Mouse (Mus musculus): ENCODE results near the gene Apba3. TPM values are rescaled to one million over a fixed set of nuclear protein-coding genes. Genes with fewer than 3 reads are reported as not detected.

Apba3 gene
- polyA plus RNA-seq, 1 experiment, result 59.5 TPM

- no peak overlapping the region for H3K27ac ChIP-seq (replicated peaks; ENCODE audit: low read depth, low read length)
- H3K4me3 ChIP-seq (ENCODE audit: insufficient read depth, low read depth, low read length), result no peak overlapping the region
- no peaks in the 10 kb centered on the region for H3K4me1 ChIP-seq (ENCODE audit: control insufficient read depth, insufficient read depth, insufficient read length, low read length)
These were observed 25.9 kb upstream of the Apba3 start for GRCm38 (mm10) chr10:81240876-81241275.

GRCm38 (mm10) chr10:81242021-81242420 lies 24.7 kb upstream of the Apba3 start:
- no peaks in the 10 kb centered on the region for H3K4me1 ChIP-seq (ENCODE audit: control insufficient read depth, insufficient read depth, insufficient read length, low read length)
- no peak overlapping the region for H3K4me3 ChIP-seq (ENCODE audit: insufficient read depth, low read depth, low read length)
- no peak overlapping the region for H3K27ac ChIP-seq (replicated peaks; ENCODE audit: low read depth, low read length)

- no peaks in the 10 kb centered on the region for H3K4me1 ChIP-seq (ENCODE audit: control insufficient read depth, insufficient read depth, insufficient read length, low read length)
- H3K27ac ChIP-seq (replicated peaks; ENCODE audit: low read depth, low read length), result no peak overlapping the region
- H3K4me3 ChIP-seq (ENCODE audit: insufficient read depth, low read depth, low read length), result no peak overlapping the region
These were observed 22.6 kb upstream of the Apba3 start for GRCm38 (mm10) chr10:81244146-81244545.

DNA sequence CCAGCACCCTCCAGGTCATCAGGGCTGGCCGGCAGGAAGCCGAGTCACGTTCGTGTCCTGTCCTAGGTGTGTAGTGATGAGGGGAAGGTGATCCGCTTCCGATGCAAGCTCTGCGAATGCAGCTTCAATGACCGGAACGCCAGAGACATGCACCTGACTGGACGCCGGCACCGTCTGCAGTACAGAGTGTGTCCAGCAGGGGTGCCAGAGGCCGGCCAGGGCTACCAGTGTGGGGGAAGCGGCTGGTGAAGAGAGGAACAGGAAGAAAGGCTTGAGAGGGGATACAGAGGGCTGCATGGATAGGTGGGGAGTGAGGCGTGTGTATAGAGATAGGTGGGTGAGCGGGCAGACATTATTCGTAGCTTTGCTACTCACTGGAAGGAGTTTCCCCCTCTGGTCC lies 22.2 kb upstream of the Apba3 start:
- H3K27ac ChIP-seq (replicated peaks; ENCODE audit: low read depth, low read length), result no peak overlapping the region
- no peak overlapping the region for H3K4me3 ChIP-seq (ENCODE audit: insufficient read depth, low read depth, low read length)
- H3K4me1 ChIP-seq (ENCODE audit: control insufficient read depth, insufficient read depth, insufficient read length, low read length), result no peaks in the 10 kb centered on the region

- Histone ChIP-seq H3K27ac (replicated peaks; ENCODE audit: low read depth, low read length) (no peak overlapping the region), H3K4me1 (ENCODE audit: control insufficient read depth, insufficient read depth, insufficient read length, low read length) (no peaks in the 10 kb centered on the region), H3K4me3 (ENCODE audit: insufficient read depth, low read depth, low read length) (no peak overlapping the region)
These were observed 21.6 kb upstream of the Apba3 start for GRCm38 (mm10) chr10:81245166-81245565.

- no peak overlapping the region for H3K4me3 ChIP-seq (ENCODE audit: insufficient read depth, low read depth, low read length)
- no peak overlapping the region for H3K27ac ChIP-seq (replicated peaks; ENCODE audit: low read depth, low read length)
- H3K4me1 ChIP-seq (ENCODE audit: control insufficient read depth, insufficient read depth, insufficient read length, low read length), result no peaks in the 10 kb centered on the region
These were observed 19.0 kb upstream of the Apba3 start for GRCm38 (mm10) chr10:81247804-81248203.

GRCm38 (mm10) chr10:81249442-81249841 lies 17.3 kb upstream of the Apba3 start:
- Histone ChIP-seq H3K4me3 (ENCODE audit: insufficient read depth, low read depth, low read length) (no peak overlapping the region), H3K27ac (replicated peaks; ENCODE audit: low read depth, low read length) (no peak overlapping the region), H3K4me1 (ENCODE audit: control insufficient read depth, insufficient read depth, insufficient read length, low read length) (no peaks in the 10 kb centered on the region)

DNA sequence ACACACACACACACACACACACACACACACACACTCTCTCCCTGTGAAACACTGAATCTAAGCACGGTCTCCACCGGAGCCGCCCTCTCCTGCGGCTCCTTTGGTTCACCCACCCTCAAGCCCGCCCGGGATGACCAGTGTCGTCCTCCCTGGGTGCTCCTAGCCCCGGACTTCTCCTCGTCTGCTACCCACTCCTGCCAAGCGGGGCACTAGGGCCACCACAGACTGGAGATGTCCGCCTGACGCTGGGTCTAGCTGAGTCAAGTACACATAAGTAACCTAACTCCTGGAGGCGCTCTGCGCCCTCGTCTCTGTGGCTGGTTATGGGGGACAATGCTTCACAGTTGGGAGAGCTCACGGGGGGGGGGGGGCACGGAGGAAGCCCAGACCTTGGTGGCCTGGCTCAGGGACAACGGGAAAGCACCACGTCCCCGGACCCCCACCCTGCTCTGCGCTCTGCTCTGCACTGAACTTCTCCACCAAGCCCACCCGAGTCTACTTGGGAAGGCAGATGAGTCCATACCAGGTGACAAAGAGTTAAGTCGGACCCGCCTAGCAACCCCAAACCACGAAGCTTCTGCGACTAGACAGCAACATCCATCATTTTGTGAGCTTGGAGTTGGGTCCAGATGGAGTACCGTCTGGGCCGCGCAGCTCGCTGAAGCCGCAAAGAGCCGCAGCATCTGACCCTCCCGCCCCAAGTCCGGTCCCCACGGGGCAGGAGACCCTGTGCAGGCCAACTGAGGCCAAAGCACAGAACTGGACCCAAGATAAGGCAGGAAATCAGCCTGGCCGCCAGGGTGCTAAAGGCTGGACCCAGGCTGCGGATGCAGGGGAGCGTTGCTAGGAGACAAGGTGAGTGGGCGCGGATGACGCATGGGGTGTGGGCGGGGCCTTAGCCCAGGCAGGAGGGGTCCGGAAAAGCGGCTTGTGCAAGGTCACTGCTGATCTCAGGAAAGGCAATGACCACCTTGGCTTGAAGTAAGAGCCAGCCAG lies 14.0 kb upstream of the Apba3 start, which contains the start of gene Matk:
Gene Matk (plus strand): TSS at position 512 of the 996 bp plus-strand sequence.
- no peak within 1 kb of the TSS for H3K4me3 ChIP-seq (ENCODE audit: insufficient read depth, low read depth, low read length)
- H3K4me1 ChIP-seq (ENCODE audit: control insufficient read depth, insufficient read depth, insufficient read length, low read length), result no peaks in the 10 kb centered on the region
- no peak within 1 kb of the TSS for H3K27ac ChIP-seq (replicated peaks; ENCODE audit: low read depth, low read length)

DNA sequence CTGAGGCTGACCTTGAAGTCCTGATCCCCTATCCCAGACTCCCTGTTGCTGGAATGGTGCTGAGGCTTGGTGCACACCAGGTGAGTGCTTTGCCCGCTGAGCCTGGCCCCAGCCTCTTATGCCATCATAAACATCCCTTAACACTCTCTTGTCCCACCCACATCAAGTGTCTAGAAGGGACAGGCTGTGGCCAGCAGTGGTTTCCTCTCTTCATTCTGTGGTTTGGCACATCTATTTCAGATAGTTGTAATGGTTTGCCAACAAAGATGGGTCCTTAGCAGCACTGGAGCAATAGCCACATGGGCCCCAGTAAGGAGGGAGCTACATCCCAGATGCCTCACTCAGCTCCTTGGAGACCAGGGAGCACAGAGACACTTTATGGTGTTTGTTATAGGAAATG lies 11.9 kb upstream of the Apba3 start:
- no peak overlapping the region for H3K27ac ChIP-seq (replicated peaks; ENCODE audit: low read depth, low read length)
- no peaks in the 10 kb centered on the region for H3K4me1 ChIP-seq (ENCODE audit: control insufficient read depth, insufficient read depth, insufficient read length, low read length)
- no peak overlapping the region for H3K4me3 ChIP-seq (ENCODE audit: insufficient read depth, low read depth, low read length)

DNA sequence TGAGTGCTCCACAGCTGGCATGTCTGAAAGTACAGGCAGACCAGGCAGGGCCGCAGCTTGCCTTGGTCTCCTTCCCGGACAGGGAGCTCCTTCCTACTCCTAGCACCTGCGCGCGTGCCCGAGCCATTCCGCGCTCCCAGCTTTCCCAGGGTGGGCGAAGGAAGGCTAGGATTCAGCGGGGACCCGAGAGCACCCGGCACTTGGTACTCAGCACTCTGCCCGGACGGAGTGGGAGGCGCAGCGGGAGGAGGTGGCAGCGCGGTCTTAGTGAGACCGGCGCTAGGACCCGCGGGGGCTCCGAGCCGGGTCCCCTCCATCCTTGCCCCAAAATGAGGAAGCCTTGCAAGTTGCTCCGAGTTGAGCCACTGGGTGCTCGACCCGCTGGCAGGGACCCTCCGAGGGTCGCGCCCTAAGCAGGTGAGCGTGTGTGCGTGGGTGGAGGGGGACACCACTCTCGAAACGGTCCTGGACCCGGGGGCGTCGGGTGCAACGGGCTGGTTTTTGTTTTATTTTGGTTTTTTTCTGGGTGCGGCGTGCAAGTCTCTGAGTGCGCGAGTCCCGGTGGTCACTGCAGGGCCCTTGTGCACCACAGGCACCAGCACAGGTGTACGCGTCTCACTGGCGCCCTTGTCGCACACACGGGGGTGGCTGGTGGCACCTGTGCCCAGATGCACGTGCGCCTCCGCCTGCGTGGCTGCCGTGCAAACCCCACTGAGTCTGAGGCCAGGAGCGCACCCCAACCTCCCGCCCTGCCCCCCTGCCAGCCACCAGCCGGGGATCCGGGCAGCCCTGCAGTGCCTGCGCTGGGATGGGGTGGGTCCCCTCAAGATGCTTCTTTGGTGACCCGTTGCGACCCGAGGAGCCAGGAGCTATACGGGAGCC lies 9.4 kb upstream of the Apba3 start:
- no peak overlapping the region for H3K27ac ChIP-seq (replicated peaks; ENCODE audit: low read depth, low read length)
- H3K4me3 ChIP-seq (ENCODE audit: insufficient read depth, low read depth, low read length), result peak overlapping the region; percentile 28; the same call in 1 of the 2 replicates
- no peaks in the 10 kb centered on the region for H3K4me1 ChIP-seq (ENCODE audit: control insufficient read depth, insufficient read depth, insufficient read length, low read length)

GRCm38 (mm10) chr10:81259225-81259884 lies 7.4 kb upstream of the Apba3 start:
- Histone ChIP-seq H3K4me1 (ENCODE audit: control insufficient read depth, insufficient read depth, insufficient read length, low read length) (no peaks in the 10 kb centered on the region), H3K27ac (replicated peaks; ENCODE audit: low read depth, low read length) (no peak overlapping the region), H3K4me3 (ENCODE audit: insufficient read depth, low read depth, low read length) (no peak overlapping the region)

- H3K4me1 ChIP-seq (ENCODE audit: control insufficient read depth, insufficient read depth, insufficient read length, low read length), result no peaks in the 10 kb centered on the region; the same call in 1 of the 2 replicates
- no peak overlapping the region for H3K4me3 ChIP-seq (ENCODE audit: insufficient read depth, low read depth, low read length)
- H3K27ac ChIP-seq (replicated peaks; ENCODE audit: low read depth, low read length), result no peak overlapping the region
These were observed 5.7 kb upstream of the Apba3 start for GRCm38 (mm10) chr10:81261025-81261424.

GRCm38 (mm10) chr10:81265540-81265939 lies 1.2 kb upstream of the Apba3 start:
- Histone ChIP-seq H3K4me1 (ENCODE audit: control insufficient read depth, insufficient read depth, insufficient read length, low read length) (peaks cover 8% of the 10 kb centered on the region; the same call in 1 of the 2 replicates), H3K27ac (replicated peaks; ENCODE audit: low read depth, low read length) (no peak overlapping the region), H3K4me3 (ENCODE audit: insufficient read depth, low read depth, low read length) (no peak overlapping the region)

DNA sequence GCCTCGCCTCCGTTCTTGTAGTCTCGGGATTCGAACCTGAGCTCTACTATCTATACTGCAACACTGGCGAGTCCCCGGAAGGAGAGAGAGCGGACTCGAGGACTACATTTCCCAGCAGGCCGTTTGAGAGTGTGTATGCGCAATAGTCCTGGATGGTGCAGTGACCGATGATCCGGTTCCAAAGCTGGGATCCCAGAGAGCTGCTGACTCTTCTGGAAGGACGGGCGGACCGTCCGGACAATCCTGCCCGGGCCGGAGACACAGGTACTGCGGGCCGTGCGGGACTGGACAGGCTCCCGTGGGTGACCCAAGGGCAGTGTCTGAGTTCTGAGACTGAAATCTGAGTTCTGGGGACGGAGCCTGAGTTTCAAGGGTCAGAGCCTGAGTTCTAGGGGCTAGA lies 1.3 kb downstream of the Apba3 start:
- peak overlapping the region; percentile 92 for H3K27ac ChIP-seq (replicated peaks; ENCODE audit: low read depth, low read length)
- peaks cover 8% of the 10 kb centered on the region; the same call in 1 of the 2 replicates for H3K4me1 ChIP-seq (ENCODE audit: control insufficient read depth, insufficient read depth, insufficient read length, low read length)
- H3K4me3 ChIP-seq (ENCODE audit: insufficient read depth, low read depth, low read length), result peak overlapping the region; percentile 83
